Mouse (Mus musculus) right cerebral cortex, postnatal 10 days (tissue): Measurements from ENCODE around the gene Stx16.

Experiments used
- DNase-seq, 2 experiments: peaks; one replicate each; pipeline ENCODE4 v3.0.0; 2021; ENCODE audit warnings: low spot score in 2 of 2

Gene Stx16

GRCm38 (mm10) chr2:174076433-174076824, 321 bp downstream of the Stx16 start:
- DNase-seq, result peak; percentile 90 to 91

GRCm38 (mm10) chr2:174077004-174077695, 1.0 kb downstream of the Stx16 start:
- DNase-seq, result peak; percentile 37 to 40

GRCm38 (mm10) chr2:174077776-174078338, 1.7 kb downstream of the Stx16 start:
- DNase-seq, result no peak

- no peak for DNase-seq
These were observed 5.7 kb downstream of the Stx16 start for GRCm38 (mm10) chr2:174081833-174082232.

GRCm38 (mm10) chr2:174082380-174082918, 6.3 kb downstream of the Stx16 start:
- DNase-seq, result no peak

- DNase-seq, result no peak
These were observed 19.0 kb downstream of the Stx16 start for GRCm38 (mm10) chr2:174095086-174095485.

GRCm38 (mm10) chr2:174102399-174102798, 26.3 kb downstream of the Stx16 start:
- no peak for DNase-seq

GRCm38 (mm10) chr2:174103527-174103926, 27.4 kb downstream of the Stx16 start:
- no peak for DNase-seq

GRCm38 (mm10) chr2:174107375-174107774, 31.3 kb downstream of the Stx16 start:
- no peak for DNase-seq

- DNase-seq, result peak; percentile 81 to 84
These were observed 34.1 kb downstream of the Stx16 start, which contains the start of gene Npepl1 for GRCm38 (mm10) chr2:174109991-174110782. Npepl1 (plus strand) TSS chr2:174110349.

- peak in 1 of 2 experiments; percentile 30 for DNase-seq
These were observed 34.9 kb downstream of the Stx16 start for GRCm38 (mm10) chr2:174110783-174111549.

- no peak for DNase-seq
These were observed 36.8 kb downstream of the Stx16 start for GRCm38 (mm10) chr2:174112931-174113330.

- DNase-seq, result no peak
These were observed 38.2 kb downstream of the Stx16 start for GRCm38 (mm10) chr2:174114148-174114864.

GRCm38 (mm10) chr2:174116929-174117328, 40.8 kb downstream of the Stx16 start:
- DNase-seq, result no peak

- peak in 1 of 2 experiments; percentile 18 for DNase-seq
These were observed 42.0 kb downstream of the Stx16 start for GRCm38 (mm10) chr2:174118141-174118540.

- peak in 1 of 2 experiments; percentile 15 for DNase-seq
These were observed 43.2 kb downstream of the Stx16 start for GRCm38 (mm10) chr2:174119259-174119658.

- no peak for DNase-seq
These were observed 44.5 kb downstream of the Stx16 start for GRCm38 (mm10) chr2:174120631-174121030.

GRCm38 (mm10) chr2:174121411-174121947, 45.4 kb downstream of the Stx16 start:
- no peak for DNase-seq

GRCm38 (mm10) chr2:174122331-174122730, 46.2 kb downstream of the Stx16 start:
- peak in 1 of 2 experiments; percentile 8 for DNase-seq

- DNase-seq, result peak in 1 of 2 experiments; percentile 15
These were observed 47.6 kb downstream of the Stx16 start for GRCm38 (mm10) chr2:174123731-174124130.
